Mouse (Mus musculus) neural tube, embryonic 11.5 days (tissue): Measurements from ENCODE around the gene Wfdc5. TPM values are rescaled to one million over a fixed set of nuclear protein-coding genes. Genes with fewer than 3 reads are reported as not detected.

Experiments
- ATAC-seq: fragments of 200-750 bp; cut with Nextera tagmentation; 2 replicates; pipeline ENCODE4 v1.8.0; 2017; ENCODE audit warnings: moderate number of reproducible peaks, mild to moderate bottlenecking, moderate TSS enrichment, moderate library complexity; ENCODE audit not compliant: insufficient read depth, low FRiP score, low TSS enrichment
- DNase-seq: peaks from one replicate; pipeline ENCODE4 v3.0.0-alpha.2; 2015; ENCODE audit warnings: low spot score
- H3K27ac ChIP-seq: fragments of 300-500 bp; sonication (generic); 2 replicates; pipeline ENCODE4 v1.5.1; 2014; ENCODE audit warnings: low read depth, mild to moderate bottlenecking, low read length
- H3K27me3 ChIP-seq: fragments of 300-500 bp; sonication (generic); 2 replicates; pipeline ENCODE4 v1.6.1; 2014; ENCODE audit warnings: mild to moderate bottlenecking, low read length, mixed read lengths; ENCODE audit not compliant: control insufficient read depth, insufficient read depth
- H3K36me3 ChIP-seq: fragments of 300-500 bp; sonication (generic); 2 replicates; pipeline ENCODE4 v1.6.1; 2014; ENCODE audit warnings: mild to moderate bottlenecking, low read length, moderate library complexity, mixed read lengths; ENCODE audit not compliant: control insufficient read depth, insufficient read depth
- H3K4me1 ChIP-seq: fragments of 300-500 bp; sonication (generic); 2 replicates; pipeline ENCODE4 v1.6.1; 2014; ENCODE audit warnings: low read length, mixed read lengths; ENCODE audit not compliant: control insufficient read depth, insufficient read depth
- H3K4me2 ChIP-seq: fragments of 300-500 bp; sonication (generic); 2 replicates; pipeline ENCODE4 v1.6.1; 2014; ENCODE audit warnings: low read depth, mild to moderate bottlenecking, moderate library complexity
- H3K4me3 ChIP-seq: fragments of 300-500 bp; sonication (generic); 2 replicates; pipeline ENCODE4 v1.5.1; 2014; ENCODE audit warnings: low read depth, low read length
- H3K9ac ChIP-seq: fragments of 300-500 bp; sonication (generic); 2 replicates; pipeline ENCODE4 v1.6.1; 2014; ENCODE audit warnings: mild to moderate bottlenecking, low read length
- H3K9me3 ChIP-seq: fragments of 300-500 bp; sonication (generic); 2 replicates; pipeline ENCODE4 v1.6.1; 2016; ENCODE audit warnings: low read length; ENCODE audit not compliant: control insufficient read depth
- WGBS: fragments of 180-500 bp; shearing (Covaris S2); extraction: QIAGEN DNeasy Blood & Tissue Kit; methylation state at CpG from one replicate; pipeline ENCODE4 v1.1.7; 2014; 5-methylcytosine and 5-hydroxymethylcytosine counted together
- polyA plus RNA-seq: library from polyadenylated mRNA; unstranded; fragments of >200 nt; fragmentation: Nextera tagmentation; extraction: Ambion mirVana; gene quantifications from 2 replicates; pipeline ENCODE4 v1.2.1, GENCODE M21; 2014

The Wfdc5 gene
- polyA plus RNA-seq, 1 experiment from 2014 or later: not detected

DNA sequence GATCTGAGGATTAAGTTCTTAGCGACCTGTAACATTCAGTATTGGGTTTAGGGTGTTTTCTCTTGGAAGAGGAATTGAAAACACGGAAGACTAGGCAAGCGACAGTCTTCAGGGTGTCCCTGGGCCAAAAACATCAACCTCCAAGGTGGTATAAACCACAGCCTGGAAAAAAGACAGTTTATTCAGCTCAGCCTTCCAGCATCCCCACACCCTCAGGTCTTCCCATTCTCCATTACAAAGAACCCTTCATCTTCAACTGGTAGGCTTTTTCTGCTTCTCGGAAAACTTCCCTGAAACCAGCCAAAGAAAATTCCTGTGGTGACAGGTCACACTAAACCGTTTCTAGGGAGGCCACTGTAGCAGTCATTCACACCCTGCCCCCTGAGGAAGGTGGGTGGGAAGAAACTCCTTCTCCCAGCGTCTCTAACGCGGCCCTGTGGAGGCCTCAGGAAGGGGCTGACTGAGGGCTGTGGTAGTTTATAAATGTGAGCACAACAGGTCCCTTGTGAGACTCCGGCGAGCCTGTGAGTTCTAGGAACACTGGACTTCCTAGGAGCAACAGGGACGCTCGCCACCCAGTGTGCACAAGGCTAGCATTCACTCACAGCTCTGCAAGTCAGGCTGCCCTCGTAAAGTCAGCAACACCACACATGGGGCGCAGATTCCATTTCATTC lies 32.3 kb downstream of the Wfdc5 start:
- WGBS: 37% methylated on average over 14 of the region's 14 CpGs
- H3K9ac ChIP-seq: no peak overlapping the region
- no peaks in the 10 kb centered on the region; the same call in 1 of the 2 replicates for H3K36me3 ChIP-seq
- no peak overlapping the region for H3K4me3 ChIP-seq
- ATAC-seq (no peak), DNase-seq (peak; percentile 25)
- 0 out of 2 replicates have a peak overlapping the region, but pooled peaks have one; percentile 29 for H3K27ac ChIP-seq
- H3K4me1 ChIP-seq: peaks cover 7% of the 10 kb centered on the region; the same call in 1 of the 2 replicates
- no peak overlapping the region for H3K4me2 ChIP-seq
- H3K27me3 ChIP-seq: no peaks in the 10 kb centered on the region
- no peaks in the 10 kb centered on the region for H3K9me3 ChIP-seq

GRCm38 (mm10) chr2:164146556-164146955 lies 36.0 kb downstream of the Wfdc5 start:
- Histone ChIP-seq H3K4me3 (no peak overlapping the region), H3K4me1 (peaks cover 7% of the 10 kb centered on the region), H3K9ac (no peak overlapping the region), H3K36me3 (no peaks in the 10 kb centered on the region), H3K9me3 (no peaks in the 10 kb centered on the region), H3K27me3 (no peaks in the 10 kb centered on the region), H3K27ac (no peak overlapping the region), H3K4me2 (no peak overlapping the region)
- ATAC-seq (no peak), DNase-seq (no peak)
- 93% methylated on average over 12 of the region's 12 CpGs for whole genome bisulfite sequencing

GRCm38 (mm10) chr2:164144541-164144940 lies 38.0 kb downstream of the Wfdc5 start:
- Histone ChIP-seq H3K27ac (no peak overlapping the region), H3K36me3 (no peaks in the 10 kb centered on the region), H3K9me3 (no peaks in the 10 kb centered on the region), H3K4me3 (no peak overlapping the region), H3K27me3 (no peaks in the 10 kb centered on the region), H3K4me2 (no peak overlapping the region), H3K4me1 (no peaks in the 10 kb centered on the region; the same call in 1 of the 2 replicates), H3K9ac (no peak overlapping the region)
- WGBS: 88% methylated on average over 10 of the region's 10 CpGs
- ATAC-seq: no peak
- no peak for DNase-seq

- no peak for DNase-seq
- WGBS: 71% methylated on average over 6 of the region's 6 CpGs
Measured at GRCm38 (mm10) chr2:164144025-164144424, 38.5 kb downstream of the Wfdc5 start.

DNA sequence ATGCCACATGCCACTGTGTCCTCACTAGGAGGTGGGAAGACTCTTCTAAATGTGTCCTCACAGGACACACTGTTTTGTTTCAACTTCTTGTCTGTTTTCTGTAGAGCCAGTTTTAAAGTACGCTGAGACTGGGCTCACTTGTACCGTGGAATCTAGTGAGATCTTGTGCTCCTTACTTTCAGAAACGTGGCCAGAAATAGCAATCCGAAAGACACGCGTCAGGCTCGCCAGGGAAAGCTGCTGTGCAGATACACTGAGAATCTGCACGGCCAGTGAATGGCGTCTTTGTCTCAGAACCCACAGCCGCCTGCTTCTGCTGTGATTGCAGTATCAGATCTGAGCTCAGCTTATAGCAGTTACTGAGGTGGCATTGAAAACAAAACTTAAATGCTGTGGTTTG lies 40.5 kb downstream of the Wfdc5 start:
- DNase-seq (no peak), ATAC-seq (no peak)
- no peaks in the 10 kb centered on the region; the same call in 1 of the 2 replicates for H3K4me1 ChIP-seq
- 76% methylated on average over 10 of the region's 10 CpGs for WGBS
- H3K4me2 ChIP-seq: no peak overlapping the region
- no peak overlapping the region for H3K27ac ChIP-seq
- H3K4me3 ChIP-seq: no peak overlapping the region
- no peaks in the 10 kb centered on the region for H3K36me3 ChIP-seq
- H3K9ac ChIP-seq: no peak overlapping the region
- H3K9me3 ChIP-seq: no peaks in the 10 kb centered on the region
- H3K27me3 ChIP-seq: no peaks in the 10 kb centered on the region

More at GRCm38 (mm10) chr2:164144025-164144424, 38.5 kb downstream of the Wfdc5 start:
- no peak overlapping the region for H3K4me2 ChIP-seq
- no peak overlapping the region for H3K4me3 ChIP-seq
- H3K27me3 ChIP-seq: no peaks in the 10 kb centered on the region
- H3K9ac ChIP-seq: no peak overlapping the region
- ATAC-seq: no peak
- no peaks in the 10 kb centered on the region for H3K9me3 ChIP-seq
- no peak overlapping the region for H3K27ac ChIP-seq
- H3K36me3 ChIP-seq: no peaks in the 10 kb centered on the region
- H3K4me1 ChIP-seq: no peaks in the 10 kb centered on the region; the same call in 1 of the 2 replicates

- DNase-seq (no peak), ATAC-seq (no peak)
- H3K4me1 ChIP-seq: no peaks in the 10 kb centered on the region
- H3K27ac ChIP-seq: no peak overlapping the region
- no peaks in the 10 kb centered on the region; the same call in 1 of the 2 replicates for H3K36me3 ChIP-seq
- no peaks in the 10 kb centered on the region for H3K27me3 ChIP-seq
- H3K4me3 ChIP-seq: no peak overlapping the region
- no peak overlapping the region for H3K9ac ChIP-seq
- H3K4me2 ChIP-seq: no peak overlapping the region
- 68% methylated on average over 6 of the region's 6 CpGs for WGBS
- H3K9me3 ChIP-seq: no peaks in the 10 kb centered on the region
Measured at GRCm38 (mm10) chr2:164137754-164138153, 44.8 kb downstream of the Wfdc5 start.

GRCm38 (mm10) chr2:164136393-164136792 lies 46.1 kb downstream of the Wfdc5 start:
- ATAC-seq: no peak
- no peaks in the 10 kb centered on the region for H3K9me3 ChIP-seq
- WGBS: 46% methylated on average over 2 of the region's 2 CpGs
- no peak overlapping the region for H3K4me2 ChIP-seq
- no peaks in the 10 kb centered on the region for H3K27me3 ChIP-seq
- no peaks in the 10 kb centered on the region for H3K4me1 ChIP-seq
- H3K4me3 ChIP-seq: no peak overlapping the region
- H3K27ac ChIP-seq: no peak overlapping the region
- no peak for DNase-seq
- H3K36me3 ChIP-seq: no peaks in the 10 kb centered on the region; the same call in 1 of the 2 replicates
- H3K9ac ChIP-seq: no peak overlapping the region

DNA sequence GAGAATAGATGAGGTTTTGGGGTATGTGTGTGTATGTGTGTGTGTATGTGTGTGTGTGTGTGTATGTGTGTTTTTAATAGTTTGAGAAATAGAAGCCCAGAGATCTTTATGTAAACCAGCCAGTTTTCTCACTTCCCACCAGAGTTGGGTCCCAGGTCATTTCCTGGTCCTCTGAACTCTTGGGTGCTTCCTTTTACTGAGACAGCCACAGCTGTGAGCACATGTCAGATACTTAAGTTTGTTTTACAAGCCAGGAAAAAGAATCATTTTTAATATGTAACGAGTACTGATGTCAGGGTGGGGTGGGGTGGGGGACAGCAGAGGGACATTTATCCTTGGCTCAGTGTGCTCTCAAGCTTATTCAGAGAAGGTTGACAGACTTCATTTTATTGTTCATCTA lies 47.2 kb downstream of the Wfdc5 start:
- no peak overlapping the region for H3K27ac ChIP-seq
- ATAC-seq (no peak), DNase-seq (no peak)
- WGBS: 86% methylated on average over 1 of the region's 1 CpGs
- no peaks in the 10 kb centered on the region for H3K9me3 ChIP-seq
- H3K4me3 ChIP-seq: no peak overlapping the region
- H3K4me1 ChIP-seq: no peaks in the 10 kb centered on the region
- H3K9ac ChIP-seq: no peak overlapping the region
- no peaks in the 10 kb centered on the region; the same call in 1 of the 2 replicates for H3K36me3 ChIP-seq
- no peaks in the 10 kb centered on the region for H3K27me3 ChIP-seq
- no peak overlapping the region for H3K4me2 ChIP-seq

DNA sequence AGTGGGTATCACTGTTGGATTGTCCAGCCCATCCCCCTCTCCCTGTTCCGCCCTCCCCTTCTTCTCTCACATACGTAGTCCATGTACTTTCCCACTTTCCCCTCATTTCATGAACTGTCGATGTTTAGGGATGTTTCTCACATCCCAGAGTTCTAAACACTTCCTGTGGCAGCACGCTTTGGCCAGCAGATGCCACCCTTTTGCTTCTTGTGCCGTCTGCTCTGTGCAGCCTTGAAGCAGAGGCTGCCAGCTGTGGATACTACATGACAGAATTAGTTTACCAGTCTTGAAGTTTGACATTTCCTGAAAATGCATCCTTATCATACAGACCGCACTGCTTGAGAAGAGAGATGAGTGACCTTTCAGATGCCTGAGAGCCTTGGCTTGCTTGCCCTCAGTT lies 48.0 kb downstream of the Wfdc5 start:
- Histone ChIP-seq H3K27ac (no peak overlapping the region), H3K4me3 (no peak overlapping the region), H3K4me1 (no peaks in the 10 kb centered on the region), H3K4me2 (no peak overlapping the region), H3K27me3 (no peaks in the 10 kb centered on the region), H3K36me3 (no peaks in the 10 kb centered on the region; the same call in 1 of the 2 replicates), H3K9ac (no peak overlapping the region), H3K9me3 (no peaks in the 10 kb centered on the region)
- ATAC-seq (no peak), DNase-seq (no peak)
- WGBS: 82% methylated on average over 6 of the region's 6 CpGs
